ENCODE assay signal across 26 mouse cellular contexts in the genomic region with DNA sequence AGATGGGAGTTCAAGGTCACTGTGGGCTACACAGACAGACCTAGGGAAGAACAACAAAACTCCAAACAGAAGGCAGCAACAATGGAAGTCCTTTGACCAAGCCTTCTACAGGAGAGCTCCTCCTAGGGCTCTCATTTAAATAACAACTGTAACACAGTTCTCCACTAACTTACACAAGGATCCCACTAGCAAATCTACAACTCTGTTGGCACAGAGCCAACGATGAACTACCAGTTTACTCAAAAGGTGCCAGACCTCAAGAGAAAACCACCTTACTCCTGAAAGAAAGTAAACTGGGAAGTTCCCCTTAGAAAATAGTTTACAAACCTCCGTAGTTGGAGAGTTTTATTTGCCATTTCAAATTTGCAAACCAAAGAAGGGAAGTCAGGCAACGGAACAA. TPM values are rescaled to one million over a fixed set of nuclear protein-coding genes. Genes with fewer than 3 reads are reported as not detected.
DNase-seq lines count a peak whose midpoint lies in the region; ATAC-seq and TF ChIP-seq lines count a peak whose summit lies in the region.
"Had no signal": no experiment of that assay in that cellular context is flagged by ENCODE, and none has a peak within 500 bp of the region (broad histone marks: within the 10 kb centered on the region; RNA-seq: fewer than 3 reads in every experiment).

No protein-coding gene starts in this region.

- no peak for TF ChIP-seq EP300 in liver, postnatal 0 days (IDR thresholded peaks at IDR 0.05; ENCODE audit: low read depth)

- TF ChIP-seq CTCF in intestine, postnatal 0 days (IDR thresholded peaks at IDR 0.05; ENCODE audit: low read depth) = peak; percentile 20; the same call in 1 of the 2 replicates
- TF ChIP-seq CTCF in liver, postnatal 0 days (IDR thresholded peaks at IDR 0.05; ENCODE audit: low read depth) = no peak

- ATAC-seq in intestine, postnatal 0 days = no peak
- no peak for ATAC-seq in liver, postnatal 0 days
- ATAC-seq: activated CD4-positive, CD25-positive, alpha-beta regulatory T cell, adult 4 months; forebrain, postnatal 0 days; liver, embryonic 12.5 days; midbrain, embryonic 15.5 days had no signal

- H3K36me3 ChIP-seq in intestine, postnatal 0 days (ENCODE audit: control insufficient read depth, insufficient read depth) = peaks cover 22% of the 10 kb centered on the region
- peaks cover 28% of the 10 kb centered on the region for H3K36me3 ChIP-seq in liver, postnatal 0 days (replicated peaks; ENCODE audit: insufficient read depth, low read length)

- WGBS in intestine, postnatal 0 days = 32% methylated on average over 3 of the region's 3 CpGs
- WGBS in liver, postnatal 0 days (ENCODE audit: insufficient replicate concordance) = 66% methylated on average over 3 of the region's 3 CpGs

- H3K4me2 ChIP-seq in intestine, postnatal 0 days (replicated peaks; ENCODE audit: low read depth) = no peak overlapping the region
- no peak overlapping the region for H3K4me2 ChIP-seq in liver, postnatal 0 days (ENCODE audit: low read depth, low read length)
- H3K4me2 ChIP-seq: embryonic facial prominence, embryonic 15.5 days; heart, embryonic 11.5 days; limb, embryonic 12.5 days; liver, embryonic 12.5 days; midbrain, embryonic 15.5 days; stomach, embryonic 15.5 days had no signal

- no peak overlapping the region for H3K9ac ChIP-seq in intestine, postnatal 0 days (ENCODE audit: low read depth, low read length)
- H3K9ac ChIP-seq in liver, postnatal 0 days (replicated peaks) = no peak overlapping the region
- H3K9ac ChIP-seq: embryonic facial prominence, embryonic 15.5 days; forebrain, postnatal 0 days; limb, embryonic 12.5 days; liver, embryonic 12.5 days; midbrain, embryonic 15.5 days; stomach, embryonic 15.5 days had no signal

- peak; percentile 44 to 67 for DNase-seq in kidney, adult 8-10 months
- DNase-seq in kidney, postnatal 4 days = no peak
- DNase-seq in A20 (ENCODE audit: low read depth, low spot score) (peak; percentile 63), ES-CJ7 (ENCODE audit: low read depth, low spot score) (peak; percentile 97)
- DNase-seq in spleen, postnatal 14 days (ENCODE audit: low spot score in 2 of 2) = no peak
- no peak for DNase-seq in liver, postnatal 0 days
- DNase-seq: adrenal gland, postnatal 25 days; cerebellum, adult 11-12 months; cerebellum, postnatal 36 days; forebrain, postnatal 0 days; heart, postnatal 10 days; spleen, adult 18-20 months; thymus, adult 2 months had no signal

- H3K27ac ChIP-seq in intestine, postnatal 0 days (ENCODE audit: low read depth, low read length) = no peak overlapping the region; the same call in none of the 2 replicates
- H3K27ac ChIP-seq in liver, postnatal 0 days (ENCODE audit: low read depth) = no peak overlapping the region
- H3K27ac ChIP-seq: embryonic facial prominence, embryonic 15.5 days; forebrain, embryonic 10.5 days; limb, embryonic 12.5 days; liver, embryonic 12.5 days; midbrain, embryonic 15.5 days; stomach, embryonic 15.5 days had no signal

- H3K4me1 ChIP-seq in intestine, postnatal 0 days (replicated peaks; ENCODE audit: control insufficient read depth, insufficient read depth, low read length) = 0 out of 2 replicates have a peak, but pooled peaks cover 2% of the 10 kb centered on the region
- no peaks in the 10 kb centered on the region for H3K4me1 ChIP-seq in liver, postnatal 0 days (ENCODE audit: insufficient read depth)
- H3K4me1 ChIP-seq: embryonic facial prominence, embryonic 15.5 days; forebrain, embryonic 10.5 days; limb, embryonic 12.5 days; liver, embryonic 12.5 days; megakaryocyte, embryonic 14.5 days; midbrain, embryonic 15.5 days; stomach, embryonic 15.5 days had no signal

- no peak overlapping the region for H3K4me3 ChIP-seq in intestine, postnatal 0 days (ENCODE audit: low read depth, low read length)
- no peak overlapping the region for H3K4me3 ChIP-seq in liver, postnatal 0 days (ENCODE audit: low read depth, low read length)
- H3K4me3 ChIP-seq: embryonic facial prominence, embryonic 15.5 days; forebrain, embryonic 10.5 days; limb, embryonic 12.5 days; liver, embryonic 12.5 days; megakaryocyte, embryonic 14.5 days; midbrain, embryonic 15.5 days; myocyte; stomach, embryonic 15.5 days had no signal

- no peaks in the 10 kb centered on the region for H3K27me3 ChIP-seq in intestine, postnatal 0 days (replicated peaks; ENCODE audit: control insufficient read depth, insufficient read depth, low read length)
- no peaks in the 10 kb centered on the region for H3K27me3 ChIP-seq in liver, postnatal 0 days (ENCODE audit: insufficient read depth, low read length)
- H3K27me3 ChIP-seq: embryonic facial prominence, embryonic 15.5 days; limb, embryonic 12.5 days; liver, embryonic 12.5 days; megakaryocyte, embryonic 14.5 days; midbrain, embryonic 15.5 days; stomach, embryonic 15.5 days had no signal

- H3K9me3 ChIP-seq in intestine, postnatal 0 days (ENCODE audit: control insufficient read depth) = no peaks in the 10 kb centered on the region
- H3K9me3 ChIP-seq in liver, postnatal 0 days (ENCODE audit: low read length) = no peaks in the 10 kb centered on the region
- H3K9me3 ChIP-seq: embryonic facial prominence, embryonic 15.5 days; forebrain, embryonic 10.5 days; limb, embryonic 12.5 days; liver, embryonic 12.5 days; megakaryocyte, embryonic 14.5 days; midbrain, embryonic 15.5 days; stomach, embryonic 15.5 days had no signal

RNA-seq across cellular contexts. Expression of gene Cyp2c23, which starts 20.3 kb away (rescaled TPM):
- 2.7 and 4.0 TPM in 2 replicates for polyA plus RNA-seq in intestine, postnatal 0 days (2015; fragmentation: Nextera tagmentation; extraction: Ambion mirVana)
- polyA plus RNA-seq in liver, postnatal 0 days (2015; fragmentation: Nextera tagmentation; extraction: Ambion mirVana) = 75.8 and 85.1 TPM in 2 replicates
- polyA plus RNA-seq: activated CD4-positive, CD25-positive, alpha-beta regulatory T cell, adult 4 months; embryonic facial prominence, embryonic 15.5 days; forebrain, embryonic 10.5 days; forebrain, postnatal 0 days; hindbrain, embryonic 11.5 days; midbrain, embryonic 15.5 days; neural tube, embryonic 14.5 days; thymus, adult 2 months had no signal

RNA-seq across cellular contexts. Expression of gene Erlin1, which starts 20.3 kb away (rescaled TPM):
- polyA plus RNA-seq in intestine, postnatal 0 days (2015; fragmentation: Nextera tagmentation; extraction: Ambion mirVana) = 21.0 and 24.3 TPM in 2 replicates
- polyA plus RNA-seq in liver, postnatal 0 days (2015; fragmentation: Nextera tagmentation; extraction: Ambion mirVana) = 13.8 and 14.1 TPM in 2 replicates

RNA-seq across cellular contexts. Expression of gene Chuk, which starts 58.0 kb away (rescaled TPM):
- 41.2 and 46.7 TPM in 2 replicates for polyA plus RNA-seq in intestine, postnatal 0 days (2015; fragmentation: Nextera tagmentation; extraction: Ambion mirVana)
- 27.7 and 29.6 TPM in 2 replicates for polyA plus RNA-seq in liver, postnatal 0 days (2015; fragmentation: Nextera tagmentation; extraction: Ambion mirVana)

Comparison
In these comparisons a context has a peak if more than half of its experiments do, and no peak if none do; other contexts are left out.
1. DNase-seq: peak in kidney, adult 8-10 months (2 of 2), A20 (single experiment) and ES-CJ7 (single experiment); none in kidney, postnatal 4 days (0 of 2), spleen, postnatal 14 days (0 of 2) and liver, postnatal 0 days (single experiment).
2. RNA of gene Cyp2c23, which starts 20.3 kb away (polyA plus RNA-seq): 75.8 to 85.1 TPM in liver, postnatal 0 days; 2.7 to 4.0 TPM in intestine, postnatal 0 days; every median in the first group is over 10 times any median in the second.